Mouse (Mus musculus) erythroblast, embryonic 14.5 days (primary cell): ENCODE data around the gene Pigf. TPM values are rescaled to one million over a fixed set of nuclear protein-coding genes. Genes with fewer than 3 reads are reported as not detected.

Experiments used
- H3K27me3 ChIP-seq: 2 replicates; pipeline ENCODE4 v1.6.1; 2012; ENCODE audit warnings: inconsistent platforms; ENCODE audit not compliant: control insufficient read depth
- H3K36me3 ChIP-seq: 2 replicates; pipeline ENCODE4 v1.6.1; 2012; ENCODE audit warnings: mild to moderate bottlenecking, inconsistent platforms; ENCODE audit not compliant: control insufficient read depth
- H3K4me1 ChIP-seq: 2 replicates; pipeline ENCODE4 v1.6.1; 2012; ENCODE audit warnings: inconsistent platforms; ENCODE audit not compliant: control insufficient read depth
- H3K4me3 ChIP-seq: replicated peaks from 2 replicates; pipeline ENCODE3; 2012; ENCODE audit warnings: moderate library complexity, mild to moderate bottlenecking, inconsistent platforms
- H3K9me3 ChIP-seq: 2 replicates; pipeline ENCODE4 v1.6.1; 2012; ENCODE audit warnings: low read length, inconsistent platforms, mixed read lengths; ENCODE audit not compliant: control insufficient read depth
- GATA1 ChIP-seq: IDR thresholded peaks from 2 replicates; pipeline ENCODE4 v1.6.1; 2012; ENCODE audit warnings: low read length, inconsistent platforms, mixed read lengths
- TAL1 ChIP-seq: IDR thresholded peaks from 3 replicates; pipeline ENCODE4 v1.6.1; 2012; ENCODE audit warnings: low read length, inconsistent platforms, mixed read lengths
- polyA plus RNA-seq: library from polyadenylated mRNA; stranded (reverse); fragments of >175 nt; gene quantifications from 2 replicates; pipeline ENCODE4 v1.2.3, GENCODE M21; 2012

Pigf gene
- polyA plus RNA-seq, 1 experiment, result 0.28 TPM

DNA sequence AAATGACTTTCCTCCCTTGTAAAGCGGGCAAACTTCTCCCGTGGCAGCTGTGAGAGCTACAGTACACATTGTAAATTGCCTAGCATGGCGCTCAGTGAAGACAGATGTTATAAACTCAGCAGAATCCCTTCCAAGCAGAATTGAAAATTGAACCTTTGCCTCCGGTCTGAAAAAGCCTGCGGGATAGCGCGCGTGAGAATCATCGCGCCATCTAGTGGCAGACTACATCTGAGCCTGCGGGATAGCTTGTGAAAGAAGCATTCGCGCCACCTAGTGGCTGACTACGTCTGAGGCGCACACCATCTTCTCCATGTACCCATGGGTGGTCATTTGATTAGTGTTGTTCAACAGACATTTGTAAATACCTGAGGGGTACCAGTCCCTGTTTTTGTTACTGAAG is 19.2 kb upstream of the Pigf start:
- Histone ChIP-seq H3K4me1 (no peaks in the 10 kb centered on the region), H3K9me3 (no peaks in the 10 kb centered on the region), H3K36me3 (no peaks in the 10 kb centered on the region), H3K4me3 (no peak overlapping the region), H3K27me3 (no peaks in the 10 kb centered on the region)
- no peak for TF ChIP-seq GATA1
- no peak for TF ChIP-seq TAL1

DNA sequence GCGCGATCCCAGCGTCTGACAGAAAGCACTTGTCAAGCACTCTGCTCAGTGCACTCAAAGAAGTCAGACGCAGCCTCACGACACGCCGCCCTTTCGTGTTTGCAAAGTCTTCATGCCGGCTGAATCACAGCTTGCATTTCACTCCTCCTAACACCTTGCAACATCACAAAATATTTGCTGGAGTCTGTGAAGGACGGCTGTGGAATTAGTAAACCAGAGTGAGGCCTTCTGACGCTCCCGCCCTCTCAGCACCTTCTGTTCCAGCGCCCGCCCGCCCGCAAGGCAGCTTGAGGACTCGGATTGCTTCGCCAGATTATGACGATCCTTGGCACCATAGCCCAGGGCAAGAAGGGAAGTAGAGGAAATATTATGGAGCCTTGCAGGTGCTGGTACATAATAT is 16.5 kb upstream of the Pigf start:
- TF ChIP-seq GATA1, result no peak
- TF ChIP-seq TAL1, result no peak
- Histone ChIP-seq H3K9me3 (no peaks in the 10 kb centered on the region), H3K27me3 (no peaks in the 10 kb centered on the region), H3K4me3 (no peak overlapping the region), H3K36me3 (peaks cover 14% of the 10 kb centered on the region), H3K4me1 (no peaks in the 10 kb centered on the region)

DNA sequence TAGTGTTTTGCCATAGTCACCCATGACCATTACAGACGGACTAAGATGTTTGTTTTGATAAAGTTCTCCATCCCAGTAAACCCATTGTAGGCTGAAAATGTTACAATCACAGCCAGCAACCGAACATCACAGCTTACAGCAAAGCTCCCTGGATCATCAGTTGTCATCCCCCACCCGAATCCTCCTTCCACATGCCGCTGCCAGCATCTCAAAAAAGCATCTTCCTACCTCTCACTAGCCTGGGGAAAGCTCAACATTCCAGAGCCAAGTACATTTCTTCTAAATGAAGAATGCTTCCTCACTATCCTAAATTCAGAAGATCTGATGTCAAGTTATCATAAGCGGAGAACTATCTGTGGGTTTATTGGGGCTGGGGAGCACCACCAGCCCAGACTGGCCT is 13.3 kb upstream of the Pigf start:
- Histone ChIP-seq H3K4me3 (no peak overlapping the region), H3K9me3 (no peaks in the 10 kb centered on the region), H3K4me1 (no peaks in the 10 kb centered on the region), H3K36me3 (peaks cover 35% of the 10 kb centered on the region), H3K27me3 (no peaks in the 10 kb centered on the region)
- TF ChIP-seq TAL1 (no peak), GATA1 (no peak)

DNA sequence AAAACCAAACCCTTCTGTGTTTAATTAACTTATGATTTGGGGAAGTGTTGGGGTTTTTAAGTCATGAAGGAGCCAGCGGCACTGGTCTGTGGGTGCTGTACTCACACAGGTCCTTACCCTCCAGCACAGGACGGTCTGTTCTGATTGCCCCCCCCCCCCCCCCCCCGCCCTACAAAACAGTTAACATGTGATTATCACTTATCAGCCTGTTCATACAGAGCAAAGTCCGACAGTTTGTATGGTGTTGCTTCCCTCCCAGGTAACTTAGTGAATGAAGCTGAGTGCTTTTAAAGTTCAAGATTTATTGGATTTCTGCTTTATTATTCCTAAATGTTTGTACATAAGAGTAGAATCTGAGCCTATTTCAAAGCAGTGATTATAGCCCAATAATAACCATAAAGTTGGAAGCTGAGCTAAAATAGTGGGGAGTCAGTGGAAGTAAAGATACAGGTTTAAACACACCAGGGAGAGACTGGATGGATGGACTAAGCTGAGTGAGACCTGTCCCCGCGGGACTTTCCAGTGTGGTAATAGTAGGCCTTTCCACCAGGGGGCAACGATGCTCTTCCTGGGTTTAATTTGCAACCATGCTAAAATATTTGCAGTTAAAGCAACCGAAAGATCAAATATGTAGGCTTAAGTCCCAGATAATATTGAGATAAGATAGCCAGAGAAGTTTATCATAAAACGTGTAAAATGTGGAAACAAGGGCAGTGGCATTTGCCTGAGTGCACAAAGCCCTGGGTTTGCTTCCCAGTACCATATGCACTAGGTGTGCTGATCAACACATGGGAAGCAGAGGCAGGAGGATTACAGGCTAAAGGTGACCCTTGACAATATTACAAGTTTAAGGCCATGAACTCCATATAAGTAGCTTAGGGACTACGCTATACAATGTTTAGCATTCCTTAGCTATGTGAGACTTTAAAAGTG is 11.2 kb upstream of the Pigf start:
- Histone ChIP-seq H3K4me1 (no peaks in the 10 kb centered on the region), H3K36me3 (peaks cover 52% of the 10 kb centered on the region), H3K4me3 (no peak overlapping the region), H3K9me3 (no peaks in the 10 kb centered on the region), H3K27me3 (no peaks in the 10 kb centered on the region)
- no peak for TF ChIP-seq TAL1
- no peak for TF ChIP-seq GATA1

DNA sequence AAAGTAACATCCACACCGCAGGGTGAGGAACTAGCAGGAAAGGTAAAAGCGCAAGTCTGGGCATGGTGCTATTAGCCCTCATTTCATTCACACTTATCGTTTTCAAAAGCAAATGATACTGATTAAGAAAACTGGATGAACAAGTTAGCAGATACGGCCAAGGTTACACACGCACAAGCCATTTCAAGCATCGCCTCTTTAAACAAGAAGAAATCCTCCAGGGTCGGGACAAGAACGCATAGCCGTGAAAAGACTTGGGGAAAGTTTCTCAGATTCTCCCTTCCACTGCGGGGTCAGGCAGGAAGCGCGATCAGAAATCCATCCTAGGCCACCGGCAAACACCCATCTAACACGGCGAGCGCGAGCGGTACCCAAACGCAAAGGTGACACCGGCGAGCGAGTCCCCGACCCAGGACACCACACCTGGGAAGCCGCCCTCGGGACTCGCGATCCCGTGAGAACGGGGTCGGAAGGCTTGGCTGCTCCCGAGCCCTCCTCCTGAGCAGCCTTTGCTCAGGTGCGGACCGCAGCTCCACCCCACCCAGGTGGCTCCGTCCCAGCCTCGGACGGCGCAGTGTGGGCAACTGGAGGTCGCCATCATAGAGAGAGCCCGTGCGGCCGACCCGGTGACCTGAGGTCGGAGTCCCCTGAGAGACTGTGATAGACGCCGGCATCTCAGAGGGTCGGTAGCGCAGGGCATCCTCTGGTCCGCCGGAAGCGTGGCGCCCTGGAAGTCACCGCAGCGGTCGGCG is 539 bp downstream of the Pigf start:
- H3K4me3 ChIP-seq, result peak overlapping the region; percentile 74
- no peak for TF ChIP-seq TAL1
- no peaks in the 10 kb centered on the region for H3K9me3 ChIP-seq
- peaks cover 23% of the 10 kb centered on the region for H3K4me1 ChIP-seq
- peaks cover 4% of the 10 kb centered on the region; the same call in 1 of the 2 replicates for H3K27me3 ChIP-seq
- H3K36me3 ChIP-seq, result peaks cover 14% of the 10 kb centered on the region

DNA sequence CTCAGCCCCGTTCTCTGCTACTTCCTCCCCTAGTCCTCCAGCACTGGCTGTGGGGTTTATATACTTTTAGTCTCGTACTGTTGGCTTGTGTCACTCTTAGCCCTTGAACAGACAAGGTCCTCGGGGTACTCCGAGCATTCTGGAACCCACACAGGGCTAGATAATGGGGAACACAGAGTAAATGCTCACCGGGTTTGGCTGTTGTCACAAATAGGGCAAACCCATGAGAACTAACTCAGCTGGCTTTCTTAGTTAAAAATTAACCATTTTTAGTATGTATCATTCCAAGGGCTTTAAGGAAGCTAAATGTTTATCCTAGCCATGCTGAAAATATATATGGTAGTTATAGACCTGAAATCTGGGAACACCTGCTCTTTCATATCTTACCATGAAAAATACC is 5.5 kb downstream of the Pigf start:
- no peak for TF ChIP-seq TAL1
- TF ChIP-seq GATA1, result no peak
- Histone ChIP-seq H3K4me3 (no peak overlapping the region), H3K36me3 (peaks cover 9% of the 10 kb centered on the region), H3K27me3 (peaks cover 2% of the 10 kb centered on the region; the same call in 1 of the 2 replicates), H3K4me1 (peaks cover 9% of the 10 kb centered on the region), H3K9me3 (no peaks in the 10 kb centered on the region)

DNA sequence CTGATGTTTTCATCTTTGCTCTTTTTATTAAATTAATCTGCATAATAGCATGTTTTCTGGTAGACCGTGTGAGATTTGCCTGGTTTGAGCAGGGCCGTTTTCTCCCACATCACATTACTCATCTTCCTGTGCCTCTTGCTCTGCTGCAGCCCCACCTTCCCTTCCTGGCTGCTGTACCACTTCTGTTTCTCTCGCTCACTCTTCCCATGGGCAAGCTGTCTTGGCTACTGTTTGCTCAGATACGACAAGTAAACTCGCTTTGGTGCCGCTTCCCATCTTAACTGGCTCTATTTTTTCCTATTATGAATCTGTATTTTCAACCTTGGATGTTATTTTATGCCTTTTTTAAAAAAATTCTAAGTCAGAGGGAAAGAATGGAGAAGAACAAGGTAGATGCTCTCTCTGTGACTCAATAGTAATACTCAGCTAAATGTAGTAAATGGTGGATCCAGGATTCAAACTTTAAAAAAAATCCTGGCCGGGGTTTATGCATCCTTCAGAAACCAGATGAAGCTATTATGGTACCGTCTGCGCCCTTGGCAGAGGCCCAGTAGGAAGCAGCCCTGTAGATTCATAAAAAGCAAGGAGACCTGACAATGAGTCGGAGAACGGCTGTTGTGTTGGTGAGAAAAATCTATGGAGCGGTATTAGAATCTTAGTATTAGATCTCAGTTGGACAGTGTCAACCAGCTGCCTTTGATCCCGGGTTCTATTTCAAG is 13.7 kb downstream of the Pigf start:
- no peaks in the 10 kb centered on the region for H3K9me3 ChIP-seq
- TF ChIP-seq GATA1 (no peak), TAL1 (no peak)
- H3K36me3 ChIP-seq, result peaks cover 2% of the 10 kb centered on the region
- H3K4me1 ChIP-seq, result no peaks in the 10 kb centered on the region
- no peak overlapping the region for H3K4me3 ChIP-seq
- H3K27me3 ChIP-seq, result no peaks in the 10 kb centered on the region

DNA sequence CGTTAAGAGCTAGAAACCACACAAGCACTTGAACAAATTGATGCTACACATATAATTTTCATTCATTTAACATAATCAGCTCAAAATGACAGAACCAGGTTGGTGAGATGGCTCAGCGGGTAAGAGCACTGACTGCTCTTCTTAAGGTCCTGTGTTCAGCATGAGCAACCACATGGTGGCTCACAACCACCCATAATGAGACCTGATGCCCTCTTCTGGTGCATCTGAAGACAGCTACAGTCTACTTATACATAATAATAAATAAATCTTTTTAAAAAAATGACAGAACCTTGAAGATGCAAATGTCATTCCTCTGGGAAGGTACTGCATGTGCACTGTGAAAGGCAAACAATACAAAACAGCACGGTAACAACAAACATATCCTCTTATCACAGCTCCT is 16.3 kb downstream of the Pigf start:
- no peaks in the 10 kb centered on the region for H3K27me3 ChIP-seq
- H3K4me1 ChIP-seq, result no peaks in the 10 kb centered on the region
- no peak overlapping the region for H3K4me3 ChIP-seq
- no peaks in the 10 kb centered on the region for H3K9me3 ChIP-seq
- peaks cover 2% of the 10 kb centered on the region for H3K36me3 ChIP-seq
- TF ChIP-seq TAL1 (no peak), GATA1 (no peak)

DNA sequence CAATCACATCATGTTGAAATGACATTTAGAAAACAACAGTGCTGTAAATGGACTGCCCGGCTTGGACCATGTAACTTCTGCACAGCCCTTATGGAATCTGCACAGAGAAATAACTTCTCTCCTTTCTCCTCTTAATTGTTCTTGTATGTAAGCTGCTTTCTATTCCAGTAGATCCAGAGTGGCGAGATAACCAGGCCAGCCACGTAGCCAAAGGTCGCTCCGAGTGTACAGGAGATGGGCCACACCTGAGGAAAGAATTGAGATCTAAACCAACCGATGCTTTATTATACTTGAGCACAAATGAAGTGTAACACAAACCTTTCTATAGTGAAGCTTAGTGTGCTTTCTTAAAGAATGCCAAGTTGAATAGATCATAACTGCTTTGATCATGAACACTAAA is 27.9 kb downstream of the Pigf start:
- Histone ChIP-seq H3K4me3 (no peak overlapping the region), H3K27me3 (no peaks in the 10 kb centered on the region), H3K9me3 (no peaks in the 10 kb centered on the region), H3K4me1 (no peaks in the 10 kb centered on the region), H3K36me3 (peaks cover 2% of the 10 kb centered on the region; the same call in 1 of the 2 replicates)
- no peak for TF ChIP-seq GATA1
- TF ChIP-seq TAL1, result no peak
